Mouse (Mus musculus): Measurements from ENCODE around the gene Fosl2. TPM values are rescaled to one million over a fixed set of nuclear protein-coding genes. Genes with fewer than 3 reads are reported as not detected.
A peak's percentile ranks its signal among the peaks of the same experiment; 100 is the strongest.

Gene Fosl2
- total and polyA plus RNA-seq, 2 experiments from 2014 or later: 0.52 to 6.4 TPM

- DNase-seq (ENCODE audit: low spot score) (no peak), ATAC-seq (ENCODE audit: low FRiP score) (no peak)
- Histone ChIP-seq H3K27ac (ENCODE audit: low read depth, low read length) (no peak overlapping the region), H3K9ac (replicated peaks; ENCODE audit: low read length, poor library complexity, severe bottlenecking) (no peak overlapping the region), H3K4me3 (ENCODE audit: low read depth, low read length) (no peak overlapping the region), H3K27me3 (ENCODE audit: insufficient read depth, low read length) (peaks cover 6% of the 10 kb centered on the region; the same call in 1 of the 2 replicates), H3K4me2 (ENCODE audit: low read depth, low read length, poor library complexity, severe bottlenecking) (no peak overlapping the region), H3K4me1 (ENCODE audit: insufficient read depth, low read length) (no peaks in the 10 kb centered on the region), H3K9me3 (ENCODE audit: low read length) (no peaks in the 10 kb centered on the region), H3K36me3 (ENCODE audit: insufficient read depth, low read length) (no peaks in the 10 kb centered on the region)
- 66% methylated on average over 3 of the region's 3 CpGs for WGBS
- no peak for TF ChIP-seq CTCF (IDR thresholded peaks at IDR 0.05)
These were observed 7.7 kb upstream of the Fosl2 start for GRCm38 (mm10) chr5:32127927-32128326.

- Histone ChIP-seq H3K36me3 (ENCODE audit: insufficient read depth, low read length) (no peaks in the 10 kb centered on the region), H3K4me1 (ENCODE audit: insufficient read depth, low read length) (peaks cover 14% of the 10 kb centered on the region; the same call in 1 of the 2 replicates), H3K27ac (ENCODE audit: low read depth, low read length) (peak overlapping the region; percentile 39; the same call in 1 of the 2 replicates), H3K9ac (replicated peaks; ENCODE audit: low read length, poor library complexity, severe bottlenecking) (peak overlapping the region; percentile 47), H3K4me3 (ENCODE audit: low read depth, low read length) (peak overlapping the region; percentile 67), H3K4me2 (ENCODE audit: low read depth, low read length, poor library complexity, severe bottlenecking) (peak overlapping the region; percentile 97), H3K9me3 (ENCODE audit: low read length) (no peaks in the 10 kb centered on the region), H3K27me3 (ENCODE audit: insufficient read depth, low read length) (peaks cover 22% of the 10 kb centered on the region)
- ATAC-seq (ENCODE audit: low FRiP score) (no peak), DNase-seq (ENCODE audit: low spot score) (peak; percentile 49)
- 1% methylated on average over 46 of the region's 48 CpGs for WGBS
- no peak for TF ChIP-seq CTCF (IDR thresholded peaks at IDR 0.05)
These were observed 2.6 kb upstream of the Fosl2 start for GRCm38 (mm10) chr5:32132971-32133501.

GRCm38 (mm10) chr5:32133549-32134004, 2.0 kb upstream of the Fosl2 start:
- H3K36me3 ChIP-seq (ENCODE audit: insufficient read depth, low read length): no peaks in the 10 kb centered on the region
- no peaks in the 10 kb centered on the region for H3K9me3 ChIP-seq (ENCODE audit: low read length)
- H3K4me1 ChIP-seq (ENCODE audit: insufficient read depth, low read length): peaks cover 14% of the 10 kb centered on the region; the same call in 1 of the 2 replicates
- WGBS: 1% methylated on average over 20 of the region's 20 CpGs
- peak overlapping the region; percentile 39; the same call in 1 of the 2 replicates for H3K27ac ChIP-seq (ENCODE audit: low read depth, low read length)
- peaks cover 26% of the 10 kb centered on the region for H3K27me3 ChIP-seq (ENCODE audit: insufficient read depth, low read length)
- H3K4me2 ChIP-seq (ENCODE audit: low read depth, low read length, poor library complexity, severe bottlenecking): peak overlapping the region; percentile 97
- ATAC-seq (ENCODE audit: low FRiP score): no peak
- TF ChIP-seq CTCF (IDR thresholded peaks at IDR 0.05): no peak
- peak overlapping the region; percentile 67 for H3K4me3 ChIP-seq (ENCODE audit: low read depth, low read length)
- peak overlapping the region; percentile 47 for H3K9ac ChIP-seq (replicated peaks; ENCODE audit: low read length, poor library complexity, severe bottlenecking)
- peak; percentile 28 for DNase-seq (ENCODE audit: low spot score)

GRCm38 (mm10) chr5:32134051-32134732, 1.4 kb upstream of the Fosl2 start:
- Histone ChIP-seq H3K4me1 (ENCODE audit: insufficient read depth, low read length) (peaks cover 14% of the 10 kb centered on the region; the same call in 1 of the 2 replicates), H3K36me3 (ENCODE audit: insufficient read depth, low read length) (no peaks in the 10 kb centered on the region), H3K4me2 (ENCODE audit: low read depth, low read length, poor library complexity, severe bottlenecking) (peak overlapping the region; percentile 97), H3K27ac (ENCODE audit: low read depth, low read length) (no peak overlapping the region), H3K27me3 (ENCODE audit: insufficient read depth, low read length) (peaks cover 27% of the 10 kb centered on the region), H3K9ac (replicated peaks; ENCODE audit: low read length, poor library complexity, severe bottlenecking) (no peak overlapping the region), H3K4me3 (ENCODE audit: low read depth, low read length) (peak overlapping the region; percentile 67), H3K9me3 (ENCODE audit: low read length) (no peaks in the 10 kb centered on the region)
- DNase-seq (ENCODE audit: low spot score) (no peak), ATAC-seq (ENCODE audit: low FRiP score) (no peak)
- TF ChIP-seq CTCF (IDR thresholded peaks at IDR 0.05): no peak
- 2% methylated on average over 21 of the region's 21 CpGs for WGBS

GRCm38 (mm10) chr5:32134903-32135335, 682 bp upstream of the Fosl2 start:
- Histone ChIP-seq H3K4me2 (ENCODE audit: low read depth, low read length, poor library complexity, severe bottlenecking) (peak overlapping the region; percentile 97), H3K9me3 (ENCODE audit: low read length) (no peaks in the 10 kb centered on the region), H3K4me1 (ENCODE audit: insufficient read depth, low read length) (peaks cover 14% of the 10 kb centered on the region; the same call in 1 of the 2 replicates), H3K9ac (replicated peaks; ENCODE audit: low read length, poor library complexity, severe bottlenecking) (peak overlapping the region; percentile 64), H3K27me3 (ENCODE audit: insufficient read depth, low read length) (peaks cover 27% of the 10 kb centered on the region), H3K4me3 (ENCODE audit: low read depth, low read length) (peak overlapping the region; percentile 67), H3K36me3 (ENCODE audit: insufficient read depth, low read length) (no peaks in the 10 kb centered on the region), H3K27ac (ENCODE audit: low read depth, low read length) (peak overlapping the region; percentile 69)
- peak; percentile 58 for ATAC-seq (ENCODE audit: low FRiP score)
- no peak for DNase-seq (ENCODE audit: low spot score)
- TF ChIP-seq CTCF (IDR thresholded peaks at IDR 0.05): 0 out of 2 replicates have a peak, but pooled peaks have one; percentile 21
- 0% methylated on average over 27 of the region's 54 CpGs for WGBS
